Mouse (Mus musculus) heart, embryonic 15.5 days (tissue): ENCODE measurements around the gene Zfp423. TPM values are rescaled to one million over a fixed set of nuclear protein-coding genes. Genes with fewer than 3 reads are reported as not detected.

Source experiments
- ATAC-seq: fragments of 200-750 bp; cut with Nextera tagmentation; replicated peaks from 2 replicates; pipeline ENCODE4 v1.8.0; 2017; ENCODE audit warnings: low read depth, moderate TSS enrichment; ENCODE audit not compliant: insufficient number of reproducible peaks, insufficient read depth, low FRiP score
- H3K27ac ChIP-seq: fragments of 300-500 bp; sonication (generic); 2 replicates; pipeline ENCODE4 v1.5.1; 2015; ENCODE audit warnings: mild to moderate bottlenecking, inconsistent platforms
- H3K27me3 ChIP-seq: fragments of 300-500 bp; sonication (generic); 2 replicates; pipeline ENCODE4 v1.6.1; 2015; ENCODE audit warnings: inconsistent platforms
- H3K36me3 ChIP-seq: fragments of 300-500 bp; sonication (generic); 2 replicates; pipeline ENCODE4 v1.6.1; 2015; ENCODE audit warnings: mild to moderate bottlenecking, inconsistent platforms
- H3K4me1 ChIP-seq: fragments of 300-500 bp; sonication (generic); replicated peaks from 2 replicates; pipeline ENCODE4 v1.6.1; 2015; ENCODE audit warnings: inconsistent platforms
- H3K4me2 ChIP-seq: fragments of 300-500 bp; sonication (generic); 2 replicates; pipeline ENCODE4 v1.6.1; 2015; ENCODE audit warnings: inconsistent platforms, mild to moderate bottlenecking, moderate library complexity
- H3K4me3 ChIP-seq: fragments of 300-500 bp; sonication (generic); 2 replicates; pipeline ENCODE4 v1.5.1; 2015; ENCODE audit warnings: mild to moderate bottlenecking, inconsistent platforms
- H3K9ac ChIP-seq: fragments of 300-500 bp; sonication (generic); 2 replicates; pipeline ENCODE4 v1.6.1; 2015; ENCODE audit warnings: mild to moderate bottlenecking, inconsistent platforms
- H3K9me3 ChIP-seq: fragments of 300-500 bp; sonication (generic); replicated peaks from 2 replicates; pipeline ENCODE4 v1.6.1; 2016; ENCODE audit warnings: inconsistent platforms
- WGBS: fragments of 180-500 bp; shearing (Covaris S2); methylation state at CpG from one replicate; pipeline ENCODE4 v1.1.7; 2015; ENCODE audit warnings: mixed read lengths; 5-methylcytosine and 5-hydroxymethylcytosine counted together
- polyA plus RNA-seq: library from polyadenylated mRNA; unstranded; fragments of >200 nt; fragmentation: Nextera tagmentation; extraction: Ambion mirVana; gene quantifications from 2 replicates; pipeline ENCODE4 v1.2.1, GENCODE M21; 2015

The Zfp423 gene
- polyA plus RNA-seq, 1 experiment from 2014 or later: 3.6 TPM

GRCm38 (mm10) chr8:87833841-87834620, 125.4 kb downstream of the Zfp423 start:
- Histone ChIP-seq H3K9ac (no peak overlapping the region), H3K9me3 (no peaks in the 10 kb centered on the region), H3K4me2 (peak overlapping the region; percentile 12; the same call in 1 of the 2 replicates), H3K27me3 (no peaks in the 10 kb centered on the region), H3K27ac (peak overlapping the region; percentile 39), H3K4me3 (no peak overlapping the region), H3K4me1 (peaks cover 68% of the 10 kb centered on the region), H3K36me3 (no peaks in the 10 kb centered on the region)
- no peak for ATAC-seq
- WGBS: 43% methylated on average over 12 of the region's 12 CpGs

- Histone ChIP-seq H3K36me3 (no peaks in the 10 kb centered on the region), H3K27me3 (no peaks in the 10 kb centered on the region), H3K9ac (peak overlapping the region; percentile 9; the same call in 1 of the 2 replicates), H3K4me3 (no peak overlapping the region), H3K9me3 (no peaks in the 10 kb centered on the region), H3K4me1 (peaks cover 68% of the 10 kb centered on the region), H3K27ac (peak overlapping the region; percentile 39), H3K4me2 (peak overlapping the region; percentile 12; the same call in 1 of the 2 replicates)
- peak; percentile 29; the same call in 1 of the 2 replicates for ATAC-seq
- 34% methylated on average over 13 of the region's 13 CpGs for WGBS
Observed at GRCm38 (mm10) chr8:87833339-87833738, 126.1 kb downstream of the Zfp423 start.

- Histone ChIP-seq H3K9ac (peak overlapping the region; percentile 9; the same call in 1 of the 2 replicates), H3K9me3 (no peaks in the 10 kb centered on the region), H3K4me1 (peaks cover 66% of the 10 kb centered on the region), H3K4me3 (no peak overlapping the region), H3K4me2 (no peak overlapping the region), H3K36me3 (no peaks in the 10 kb centered on the region), H3K27ac (peak overlapping the region; percentile 39), H3K27me3 (no peaks in the 10 kb centered on the region)
- 69% methylated on average over 23 of the region's 23 CpGs for WGBS
- ATAC-seq: no peak
Observed at GRCm38 (mm10) chr8:87832381-87833325, 126.7 kb downstream of the Zfp423 start.

GRCm38 (mm10) chr8:87831567-87831966, 127.8 kb downstream of the Zfp423 start:
- H3K27ac ChIP-seq: peak overlapping the region; percentile 38; the same call in 1 of the 2 replicates
- WGBS: 21% methylated on average over 5 of the region's 5 CpGs
- H3K9me3 ChIP-seq: no peaks in the 10 kb centered on the region
- no peaks in the 10 kb centered on the region for H3K27me3 ChIP-seq
- H3K4me2 ChIP-seq: no peak overlapping the region
- H3K4me1 ChIP-seq: peaks cover 56% of the 10 kb centered on the region
- no peaks in the 10 kb centered on the region for H3K36me3 ChIP-seq
- ATAC-seq: peak; percentile 15; the same call in 1 of the 2 replicates
- no peak overlapping the region for H3K9ac ChIP-seq
- H3K4me3 ChIP-seq: no peak overlapping the region

- H3K4me1 ChIP-seq: peaks cover 51% of the 10 kb centered on the region
- no peak overlapping the region for H3K27ac ChIP-seq
- no peak overlapping the region for H3K4me3 ChIP-seq
- H3K4me2 ChIP-seq: no peak overlapping the region
- H3K9me3 ChIP-seq: no peaks in the 10 kb centered on the region
- WGBS: 35% methylated on average over 9 of the region's 9 CpGs
- no peaks in the 10 kb centered on the region for H3K27me3 ChIP-seq
- no peaks in the 10 kb centered on the region for H3K36me3 ChIP-seq
- no peak for ATAC-seq
- no peak overlapping the region for H3K9ac ChIP-seq
Observed at GRCm38 (mm10) chr8:87831116-87831515, 128.3 kb downstream of the Zfp423 start.

- no peaks in the 10 kb centered on the region for H3K27me3 ChIP-seq
- 33% methylated on average over 6 of the region's 6 CpGs for WGBS
- no peak overlapping the region for H3K4me3 ChIP-seq
- no peak for ATAC-seq
- no peaks in the 10 kb centered on the region for H3K36me3 ChIP-seq
- peaks cover 42% of the 10 kb centered on the region for H3K4me1 ChIP-seq
- no peak overlapping the region for H3K27ac ChIP-seq
- H3K4me2 ChIP-seq: no peak overlapping the region
- H3K9ac ChIP-seq: no peak overlapping the region
- H3K9me3 ChIP-seq: no peaks in the 10 kb centered on the region
Observed at GRCm38 (mm10) chr8:87830200-87830599, 129.2 kb downstream of the Zfp423 start.

GRCm38 (mm10) chr8:87826013-87826660, 133.3 kb downstream of the Zfp423 start:
- ATAC-seq: no peak
- H3K4me3 ChIP-seq: no peak overlapping the region
- no peaks in the 10 kb centered on the region for H3K27me3 ChIP-seq
- H3K27ac ChIP-seq: no peak overlapping the region
- H3K4me2 ChIP-seq: no peak overlapping the region
- no peaks in the 10 kb centered on the region for H3K36me3 ChIP-seq
- peaks cover 20% of the 10 kb centered on the region for H3K4me1 ChIP-seq
- no peaks in the 10 kb centered on the region for H3K9me3 ChIP-seq
- no peak overlapping the region for H3K9ac ChIP-seq
- WGBS: 65% methylated on average over 9 of the region's 9 CpGs

- peaks cover 15% of the 10 kb centered on the region for H3K4me1 ChIP-seq
- H3K9me3 ChIP-seq: no peaks in the 10 kb centered on the region
- no peak for ATAC-seq
- WGBS: 34% methylated on average over 7 of the region's 7 CpGs
- H3K9ac ChIP-seq: no peak overlapping the region
- no peaks in the 10 kb centered on the region for H3K27me3 ChIP-seq
- H3K4me3 ChIP-seq: no peak overlapping the region
- 0 out of 2 replicates have a peak overlapping the region, but pooled peaks have one; percentile 24 for H3K4me2 ChIP-seq
- no peaks in the 10 kb centered on the region for H3K36me3 ChIP-seq
- no peak overlapping the region for H3K27ac ChIP-seq
Observed at GRCm38 (mm10) chr8:87823172-87823571, 136.2 kb downstream of the Zfp423 start.

GRCm38 (mm10) chr8:87822690-87823089, 136.7 kb downstream of the Zfp423 start:
- Histone ChIP-seq H3K4me3 (no peak overlapping the region), H3K27me3 (no peaks in the 10 kb centered on the region), H3K27ac (no peak overlapping the region), H3K4me2 (0 out of 2 replicates have a peak overlapping the region, but pooled peaks have one; percentile 8), H3K9ac (no peak overlapping the region), H3K4me1 (peaks cover 15% of the 10 kb centered on the region), H3K9me3 (no peaks in the 10 kb centered on the region), H3K36me3 (no peaks in the 10 kb centered on the region)
- no peak for ATAC-seq
- WGBS: 27% methylated on average over 12 of the region's 12 CpGs

- Histone ChIP-seq H3K27me3 (no peaks in the 10 kb centered on the region), H3K9me3 (no peaks in the 10 kb centered on the region), H3K4me2 (0 out of 2 replicates have a peak overlapping the region, but pooled peaks have one; percentile 8), H3K4me3 (no peak overlapping the region), H3K36me3 (no peaks in the 10 kb centered on the region), H3K27ac (no peak overlapping the region), H3K9ac (no peak overlapping the region), H3K4me1 (peaks cover 15% of the 10 kb centered on the region)
- WGBS: 47% methylated on average over 11 of the region's 11 CpGs
- ATAC-seq: no peak
Observed at GRCm38 (mm10) chr8:87822175-87822574, 137.2 kb downstream of the Zfp423 start.

GRCm38 (mm10) chr8:87821655-87822054, 137.7 kb downstream of the Zfp423 start:
- Histone ChIP-seq H3K9ac (no peak overlapping the region), H3K27ac (no peak overlapping the region), H3K9me3 (no peaks in the 10 kb centered on the region), H3K36me3 (no peaks in the 10 kb centered on the region), H3K4me1 (peaks cover 15% of the 10 kb centered on the region), H3K4me2 (no peak overlapping the region), H3K27me3 (no peaks in the 10 kb centered on the region), H3K4me3 (no peak overlapping the region)
- 0 out of 2 replicates have a peak, but pooled peaks have one; percentile 5 for ATAC-seq
- 76% methylated on average over 2 of the region's 2 CpGs for WGBS
